Mouse (Mus musculus) lung, embryonic 14.5 days (tissue): ENCODE measurements around the gene Snx9. TPM values are rescaled to one million over a fixed set of nuclear protein-coding genes. Genes with fewer than 3 reads are reported as not detected.

Experiments used
- ATAC-seq: fragments of 200-750 bp; cut with Nextera tagmentation; 2 replicates; pipeline ENCODE4 v1.8.0; 2017; ENCODE audit warnings: mild to moderate bottlenecking, moderate TSS enrichment, moderate library complexity; ENCODE audit not compliant: insufficient read depth
- DNase-seq: peaks from one replicate; pipeline ENCODE4 v3.0.0-alpha.2; 2015
- H3K27ac ChIP-seq: fragments of 300-500 bp; sonication (generic); 2 replicates; pipeline ENCODE4 v1.5.1; 2014; ENCODE audit warnings: low read depth, mild to moderate bottlenecking, moderate library complexity
- H3K27me3 ChIP-seq: fragments of 300-500 bp; sonication (generic); 2 replicates; pipeline ENCODE4 v1.6.1; 2014; ENCODE audit warnings: low read length, control low read depth; ENCODE audit not compliant: insufficient read depth
- H3K36me3 ChIP-seq: fragments of 300-500 bp; sonication (generic); 2 replicates; pipeline ENCODE4 v1.6.1; 2014; ENCODE audit warnings: control low read depth; ENCODE audit not compliant: insufficient read depth
- H3K4me1 ChIP-seq: fragments of 300-500 bp; sonication (generic); 2 replicates; pipeline ENCODE4 v1.6.1; 2014; ENCODE audit warnings: antibody characterized with exemption, control low read depth; ENCODE audit not compliant: insufficient read depth
- H3K4me2 ChIP-seq: fragments of 300-500 bp; sonication (generic); 2 replicates; pipeline ENCODE4 v1.6.1; 2014; ENCODE audit warnings: mild to moderate bottlenecking
- H3K4me3 ChIP-seq: fragments of 300-500 bp; sonication (generic); 2 replicates; pipeline ENCODE4 v1.5.1; 2014; ENCODE audit warnings: low read depth, low read length
- H3K9ac ChIP-seq: fragments of 300-500 bp; sonication (generic); 2 replicates; pipeline ENCODE4 v1.6.1; 2014
- H3K9me3 ChIP-seq: fragments of 300-500 bp; sonication (generic); 2 replicates; pipeline ENCODE4 v1.6.1; 2016; ENCODE audit warnings: low read depth, low read length, control low read depth
- CTCF ChIP-seq: IDR thresholded peaks from 2 replicates; pipeline ENCODE4 v1.5.1; 2016; ENCODE audit warnings: antibody characterized with exemption, low read depth
- WGBS: fragments of 180-500 bp; shearing (Covaris S2); extraction: QIAGEN DNeasy Blood & Tissue Kit; methylation state at CpG from one replicate; pipeline ENCODE4 v1.1.7; 2014; 5-methylcytosine and 5-hydroxymethylcytosine counted together
- polyA plus RNA-seq: library from polyadenylated mRNA; unstranded; fragments of >200 nt; fragmentation: Nextera tagmentation; extraction: Ambion mirVana; gene quantifications from 2 replicates; pipeline ENCODE4 v1.2.1, GENCODE M21; 2014

Gene Snx9
- polyA plus RNA-seq, 1 experiment from 2014 or later, result 38.8 TPM

DNA sequence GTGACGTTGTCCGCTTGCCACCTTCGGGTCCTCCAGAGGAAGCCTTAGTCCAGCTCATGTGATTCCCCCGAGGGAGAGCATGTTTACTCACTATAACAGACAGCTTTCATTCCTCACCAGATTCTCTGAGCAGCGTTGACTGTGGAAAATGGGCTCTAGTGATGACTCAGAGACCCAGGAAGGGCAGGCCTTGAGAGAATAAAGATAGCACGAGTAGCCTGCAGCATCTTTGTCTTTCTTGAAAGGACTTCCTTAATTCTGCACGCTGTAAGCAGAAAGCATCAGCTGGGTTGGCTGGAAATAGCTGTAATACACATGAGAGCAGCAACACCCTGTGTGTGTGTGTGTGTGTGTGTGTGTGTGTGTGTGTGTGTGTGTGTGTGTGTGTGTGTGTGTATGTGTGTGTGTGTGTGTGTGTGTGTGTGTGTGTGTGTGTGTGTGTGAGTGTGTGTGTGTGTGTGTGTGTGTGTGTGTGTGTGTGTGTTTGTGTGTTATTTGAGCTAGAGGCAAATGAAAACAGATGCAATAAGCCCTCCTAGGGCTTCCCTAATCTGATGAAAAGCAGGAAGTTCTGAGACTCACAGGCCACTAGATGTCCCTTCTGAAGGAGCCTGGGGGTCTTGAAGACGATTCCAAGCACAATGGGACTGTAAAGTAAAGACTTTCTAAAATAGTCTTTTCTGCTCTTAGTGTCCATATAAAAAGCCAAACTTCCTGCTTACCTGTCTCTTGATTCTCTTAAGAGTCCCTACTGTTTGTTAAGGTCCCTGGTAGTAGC, 27.1 kb upstream of the Snx9 start:
- DNase-seq, result peak; percentile 27
- no peak for ATAC-seq
- Histone ChIP-seq H3K27ac (0 out of 2 replicates have a peak overlapping the region, but pooled peaks have one; percentile 33), H3K27me3 (no peaks in the 10 kb centered on the region), H3K4me3 (no peak overlapping the region), H3K4me2 (no peak overlapping the region), H3K9ac (no peak overlapping the region), H3K36me3 (no peaks in the 10 kb centered on the region), H3K4me1 (peaks cover under 1% of the 10 kb centered on the region; the same call in 1 of the 2 replicates), H3K9me3 (no peaks in the 10 kb centered on the region)
- WGBS, result 47% methylated on average over 8 of the region's 8 CpGs
- no peak for TF ChIP-seq CTCF

- H3K9ac ChIP-seq, result no peak overlapping the region
- 35% methylated on average over 1 of the region's 1 CpGs for WGBS
- 0 out of 2 replicates have a peak overlapping the region, but pooled peaks have one; percentile 33 for H3K27ac ChIP-seq
- no peaks in the 10 kb centered on the region for H3K27me3 ChIP-seq
- TF ChIP-seq CTCF, result no peak
- H3K36me3 ChIP-seq, result no peaks in the 10 kb centered on the region
- DNase-seq (peak; percentile 26), ATAC-seq (no peak)
- H3K4me1 ChIP-seq, result peaks cover 5% of the 10 kb centered on the region; the same call in 1 of the 2 replicates
- no peaks in the 10 kb centered on the region for H3K9me3 ChIP-seq
- H3K4me3 ChIP-seq, result no peak overlapping the region
- H3K4me2 ChIP-seq, result no peak overlapping the region
Observed at GRCm38 (mm10) chr17:5814641-5814920, 26.5 kb upstream of the Snx9 start.

- no peak overlapping the region for H3K4me3 ChIP-seq
- DNase-seq (no peak), ATAC-seq (no peak)
- H3K4me2 ChIP-seq, result no peak overlapping the region
- no peak for TF ChIP-seq CTCF
- no peaks in the 10 kb centered on the region for H3K9me3 ChIP-seq
- no peaks in the 10 kb centered on the region for H3K27me3 ChIP-seq
- H3K27ac ChIP-seq, result no peak overlapping the region
- WGBS, result 89% methylated on average over 2 of the region's 2 CpGs
- H3K9ac ChIP-seq, result no peak overlapping the region
- H3K4me1 ChIP-seq, result peaks cover 15% of the 10 kb centered on the region; the same call in 1 of the 2 replicates
- no peaks in the 10 kb centered on the region for H3K36me3 ChIP-seq
Observed at GRCm38 (mm10) chr17:5817871-5818270, 23.3 kb upstream of the Snx9 start.

GRCm38 (mm10) chr17:5819105-5819504, 22.0 kb upstream of the Snx9 start:
- ATAC-seq, result peak; percentile 16; the same call in 1 of the 2 replicates
- Histone ChIP-seq H3K4me3 (no peak overlapping the region), H3K27ac (peak overlapping the region; percentile 46; the same call in 1 of the 2 replicates), H3K4me1 (peaks cover 15% of the 10 kb centered on the region; the same call in 1 of the 2 replicates), H3K4me2 (peak overlapping the region; percentile 26), H3K9ac (no peak overlapping the region), H3K27me3 (no peaks in the 10 kb centered on the region), H3K36me3 (no peaks in the 10 kb centered on the region), H3K9me3 (no peaks in the 10 kb centered on the region)
- no peak for TF ChIP-seq CTCF
- WGBS, result 38% methylated on average over 6 of the region's 6 CpGs
- DNase-seq, result no peak

GRCm38 (mm10) chr17:5819799-5820201, 21.3 kb upstream of the Snx9 start:
- H3K27ac ChIP-seq, result peak overlapping the region; percentile 46; the same call in 1 of the 2 replicates
- DNase-seq, result peak; percentile 90
- H3K36me3 ChIP-seq, result no peaks in the 10 kb centered on the region
- no peak for TF ChIP-seq CTCF
- no peaks in the 10 kb centered on the region for H3K9me3 ChIP-seq
- peak overlapping the region; percentile 26 for H3K4me2 ChIP-seq
- WGBS, result 25% methylated on average over 9 of the region's 9 CpGs
- H3K4me1 ChIP-seq, result peaks cover 15% of the 10 kb centered on the region; the same call in 1 of the 2 replicates
- H3K4me3 ChIP-seq, result no peak overlapping the region
- peak; percentile 91 for ATAC-seq
- no peaks in the 10 kb centered on the region for H3K27me3 ChIP-seq
- H3K9ac ChIP-seq, result no peak overlapping the region

- ATAC-seq, result no peak
- 47% methylated on average over 2 of the region's 2 CpGs for WGBS
- Histone ChIP-seq H3K27me3 (no peaks in the 10 kb centered on the region), H3K4me1 (0 out of 2 replicates have a peak, but pooled peaks cover 15% of the 10 kb centered on the region), H3K9me3 (no peaks in the 10 kb centered on the region), H3K36me3 (no peaks in the 10 kb centered on the region), H3K4me3 (no peak overlapping the region), H3K9ac (no peak overlapping the region), H3K27ac (0 out of 2 replicates have a peak overlapping the region, but pooled peaks have one; percentile 42), H3K4me2 (no peak overlapping the region)
- no peak for TF ChIP-seq CTCF
- no peak for DNase-seq
Observed at GRCm38 (mm10) chr17:5822541-5822940, 18.6 kb upstream of the Snx9 start.

GRCm38 (mm10) chr17:5823032-5823431, 18.1 kb upstream of the Snx9 start:
- Histone ChIP-seq H3K9me3 (no peaks in the 10 kb centered on the region), H3K27ac (0 out of 2 replicates have a peak overlapping the region, but pooled peaks have one; percentile 42), H3K9ac (no peak overlapping the region), H3K27me3 (no peaks in the 10 kb centered on the region), H3K36me3 (no peaks in the 10 kb centered on the region), H3K4me2 (no peak overlapping the region), H3K4me3 (no peak overlapping the region), H3K4me1 (0 out of 2 replicates have a peak, but pooled peaks cover 15% of the 10 kb centered on the region)
- ATAC-seq (no peak), DNase-seq (no peak)
- TF ChIP-seq CTCF, result no peak
- WGBS, result 71% methylated on average over 11 of the region's 11 CpGs
